Mouse (Mus musculus) adrenal gland, postnatal 10 days (tissue): ENCODE results near the gene Cspg4. TPM values are rescaled to one million over a fixed set of nuclear protein-coding genes. Genes with fewer than 3 reads are reported as not detected.

Experiments
- DNase-seq: peaks from one replicate; pipeline ENCODE4 v3.0.0; 2021; ENCODE audit warnings: mixed read lengths
- long read RNA-seq, 2 experiments: library from polyadenylated mRNA; stranded (forward); transcript quantifications; one replicate each; pipeline ENCODE4 v2.0.0; 2021
- total RNA-seq, 2 experiments: library from RNA; stranded (reverse); gene quantifications; 2 replicates each; pipeline ENCODE4 v1.2.3; 2021

The Cspg4 gene
- total RNA-seq, result 10 to 100 TPM; 14.8 to 20.7 TPM
- long read RNA-seq, experiment 1, partial matches to known transcripts, result 13 of 14 reads
- long read RNA-seq, experiment 1, other reads (novel, unspliced or antisense), result 1 of 14 reads
- long read RNA-seq, experiment 2, full-length matches to known transcripts, result 2 of 14 reads
- long read RNA-seq, experiment 2, partial matches to known transcripts, result 12 of 14 reads
- long read RNA-seq, experiment 2, other reads (novel, unspliced or antisense), result 0 of 14 reads

DNA sequence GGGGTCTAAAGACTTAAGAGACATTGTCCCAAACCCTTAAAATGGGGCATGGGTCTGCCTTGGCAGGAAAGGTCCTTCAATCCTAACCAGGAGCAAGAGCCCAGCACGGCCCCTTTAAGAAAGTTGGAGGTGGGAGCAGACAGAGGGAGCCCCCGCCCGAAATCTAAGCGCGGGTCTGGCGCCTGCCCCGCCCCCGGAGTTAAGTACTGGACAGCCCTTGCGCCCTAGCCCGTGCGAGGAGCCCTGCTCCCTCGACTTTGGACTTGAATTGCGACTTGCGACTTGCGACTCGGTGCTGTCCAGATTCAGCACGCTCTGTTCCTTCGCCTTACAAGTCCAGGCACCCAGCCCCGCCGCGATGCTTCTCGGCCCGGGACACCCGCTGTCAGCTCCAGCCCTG, at the start of gene Cspg4:
Gene Cspg4 (plus strand): TSS at position 202 of the 400 bp plus-strand sequence.
- DNase-seq, result peak; percentile 72

DNA sequence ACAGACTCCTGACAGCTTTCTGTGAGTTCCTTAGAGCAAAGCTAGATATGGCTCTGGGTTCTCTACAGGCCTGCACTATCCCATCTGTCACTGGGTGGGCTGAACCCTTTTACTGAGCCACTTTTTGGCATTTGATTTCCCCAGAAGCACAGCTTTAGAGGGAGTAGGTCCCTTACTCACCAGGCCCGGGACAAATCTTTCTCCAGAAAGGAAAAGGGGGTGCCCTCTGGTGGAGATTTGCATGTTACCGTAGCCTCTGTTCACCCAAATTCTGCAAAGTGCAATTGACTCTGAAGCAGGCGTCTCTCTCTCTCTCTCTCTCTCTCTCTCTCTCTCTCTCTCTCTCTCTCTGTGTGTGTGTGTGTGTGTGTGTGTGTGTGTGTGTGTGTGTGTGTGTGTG, 39.9 kb upstream of the Cspg4 start:
- peak; percentile 46 for DNase-seq

DNA sequence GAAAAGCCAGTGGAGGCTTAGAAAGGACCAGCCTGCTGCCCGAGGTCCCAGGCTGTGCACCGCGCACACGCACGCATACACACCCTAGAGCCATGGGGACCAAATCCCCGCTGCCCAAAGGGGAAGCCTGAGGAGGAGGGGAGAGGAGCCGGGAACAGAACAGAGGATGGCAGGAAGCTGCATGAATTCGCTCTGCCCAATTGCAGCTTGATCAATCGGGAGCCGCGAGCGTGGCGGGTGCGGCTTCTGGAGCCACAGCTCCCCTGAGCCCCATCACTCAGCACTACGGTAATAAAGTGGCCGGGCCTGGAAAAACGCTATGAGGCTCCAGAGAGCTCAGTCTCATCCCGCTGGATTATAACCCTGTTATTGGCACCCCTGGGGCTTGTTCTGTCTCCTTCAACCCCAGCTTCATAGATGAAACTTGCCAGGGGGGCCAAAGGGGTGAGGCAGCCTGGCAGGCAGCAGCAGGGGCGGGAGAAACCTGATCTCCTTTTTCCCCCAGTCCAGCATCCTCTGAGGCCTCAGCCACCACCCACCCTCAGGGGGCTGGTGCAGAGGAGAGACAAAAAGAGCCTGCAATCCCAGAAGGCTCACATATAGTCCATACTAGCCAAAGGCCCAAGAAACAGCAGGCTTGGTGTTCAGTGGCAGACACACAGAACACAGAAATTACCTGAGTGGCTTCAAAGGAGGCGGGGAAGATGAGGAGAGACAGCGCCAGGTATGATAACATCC, 39.2 kb upstream of the Cspg4 start:
- DNase-seq, result peak; percentile 23

DNA sequence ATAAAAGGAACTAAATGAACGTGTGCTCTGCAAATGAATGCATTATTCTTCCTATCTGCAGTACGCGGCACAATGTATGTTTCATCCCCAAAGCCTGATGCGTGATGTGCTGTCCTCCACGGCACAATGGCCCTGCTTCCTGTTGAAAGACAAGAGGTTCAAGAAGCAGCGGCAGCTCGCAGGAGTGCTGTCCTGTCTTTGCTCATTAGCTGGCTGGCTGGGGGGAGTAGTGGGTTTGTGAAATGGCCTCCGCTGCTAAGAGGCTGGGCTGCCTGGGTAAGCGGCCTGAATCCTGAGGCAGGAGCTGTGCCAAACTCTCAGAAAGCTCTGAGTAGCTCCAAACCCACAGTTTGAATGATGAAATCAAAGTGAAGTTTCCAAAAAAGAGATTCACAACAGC, 36.7 kb upstream of the Cspg4 start:
- no peak for DNase-seq

DNA sequence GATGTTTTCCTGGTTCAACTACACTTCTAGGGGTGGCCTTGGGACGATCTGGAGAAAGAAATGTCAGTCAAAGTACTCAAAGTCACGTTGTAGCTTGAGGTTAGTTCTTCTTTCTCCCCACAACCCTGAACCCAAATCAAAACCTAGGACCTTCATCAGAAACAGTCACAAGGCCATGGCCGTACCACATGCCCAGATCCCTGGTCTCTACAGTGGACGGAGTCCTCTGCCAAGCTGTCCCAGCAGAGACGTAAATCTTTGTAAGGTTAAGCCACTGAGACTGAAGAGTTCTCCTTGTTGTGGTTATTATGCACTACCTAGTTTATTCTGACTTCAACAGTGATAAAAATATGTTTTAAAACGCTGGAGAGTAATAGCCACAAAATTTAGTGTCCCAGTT, 36.0 kb upstream of the Cspg4 start:
- DNase-seq, result no peak

DNA sequence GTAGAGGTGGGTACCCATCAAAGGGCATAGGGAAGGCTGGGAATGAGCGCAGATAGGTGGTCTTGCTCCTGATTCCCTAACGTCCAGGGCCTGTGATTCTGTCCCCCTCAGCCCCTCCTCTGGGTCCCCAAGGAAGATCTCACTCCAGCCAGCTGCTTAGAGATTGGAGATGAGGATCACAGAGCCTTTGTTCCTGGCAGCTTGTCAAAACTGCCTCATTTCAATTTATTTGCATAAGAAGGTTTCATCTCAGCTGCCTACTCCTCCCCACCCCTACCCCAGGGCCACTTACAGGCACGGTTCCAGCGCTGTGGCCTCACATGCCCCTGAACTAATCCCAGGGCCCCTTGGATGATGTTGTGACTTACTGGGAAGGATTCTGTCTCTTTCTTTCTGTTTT, 34.7 kb upstream of the Cspg4 start:
- peak; percentile 51 for DNase-seq

DNA sequence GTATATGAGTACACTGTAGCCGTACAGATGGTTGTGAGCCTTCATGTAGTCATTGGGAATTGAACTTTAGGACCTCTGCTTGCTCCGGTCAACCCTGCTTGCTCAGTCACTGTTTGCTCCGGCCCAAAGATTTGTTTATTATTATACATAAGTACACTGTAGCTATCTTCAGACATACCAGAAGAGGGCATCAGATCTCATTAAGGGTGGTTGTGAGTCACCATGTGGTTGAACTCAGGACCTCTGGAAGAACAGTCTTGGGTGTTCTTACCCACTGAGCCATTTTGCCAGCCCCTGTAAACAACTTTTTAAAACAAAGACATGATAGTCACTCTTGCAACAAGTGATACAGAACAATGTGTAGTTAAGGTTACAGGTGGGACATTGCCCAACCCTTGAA, 32.9 kb upstream of the Cspg4 start:
- DNase-seq, result no peak

DNA sequence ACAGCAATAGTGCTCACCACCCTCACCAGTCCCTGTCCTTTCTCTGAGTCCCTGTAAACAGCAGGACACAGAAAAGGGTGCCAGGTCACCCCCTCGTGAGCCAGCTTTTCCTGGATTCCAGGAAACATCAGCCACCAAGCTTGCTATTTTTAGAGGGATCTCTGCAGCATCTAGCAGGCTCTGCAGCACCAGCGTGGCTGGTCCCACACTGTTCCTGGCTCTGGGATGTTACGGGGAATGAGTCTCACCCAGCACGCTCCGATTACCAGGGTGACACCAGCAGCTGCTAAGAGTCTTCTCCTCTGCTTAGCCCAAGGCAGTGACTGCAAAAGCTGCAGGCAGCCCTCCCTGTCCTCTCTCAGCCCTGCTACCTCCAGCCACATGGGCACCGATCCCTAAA, 31.9 kb upstream of the Cspg4 start:
- DNase-seq, result no peak

DNA sequence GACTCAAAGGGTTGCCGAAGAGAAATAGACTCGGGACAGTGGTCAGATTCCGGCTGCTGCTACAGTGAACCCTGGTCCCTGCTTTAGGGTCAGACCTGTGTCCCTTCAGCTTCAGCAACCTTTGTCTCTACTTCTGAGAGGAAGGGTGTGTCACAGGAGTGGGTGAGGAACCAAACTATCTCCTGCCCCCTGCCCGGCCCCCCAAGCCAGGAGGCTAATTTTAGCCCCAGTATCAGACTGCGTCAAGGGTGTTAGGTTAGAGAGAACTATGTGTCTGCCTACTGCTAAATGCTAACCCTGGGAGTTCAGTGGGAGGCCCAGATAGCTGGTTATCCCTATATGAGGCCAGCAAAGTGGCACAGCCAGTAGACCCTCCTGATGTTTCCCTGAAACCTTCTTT, 29.7 kb upstream of the Cspg4 start:
- DNase-seq, result no peak

DNA sequence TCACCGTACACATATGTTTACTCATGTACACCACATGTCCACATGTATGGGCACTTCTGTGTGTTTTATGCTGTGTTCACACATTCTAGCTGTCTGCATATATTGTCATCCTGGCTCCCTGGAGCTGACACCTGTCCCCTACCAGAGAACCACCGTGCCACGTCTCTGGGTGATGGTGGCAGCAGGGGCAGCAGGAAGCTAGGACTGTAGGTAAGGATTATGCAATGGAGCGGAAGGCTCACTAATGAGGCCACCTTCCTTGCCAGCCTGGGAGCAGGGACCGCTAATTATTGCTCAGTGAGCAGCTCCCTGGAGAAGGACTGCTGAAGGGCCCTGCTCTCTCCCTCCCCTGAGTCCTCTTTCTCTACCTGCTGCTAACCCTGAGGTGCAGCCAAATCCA, 24.1 kb upstream of the Cspg4 start:
- no peak for DNase-seq

DNA sequence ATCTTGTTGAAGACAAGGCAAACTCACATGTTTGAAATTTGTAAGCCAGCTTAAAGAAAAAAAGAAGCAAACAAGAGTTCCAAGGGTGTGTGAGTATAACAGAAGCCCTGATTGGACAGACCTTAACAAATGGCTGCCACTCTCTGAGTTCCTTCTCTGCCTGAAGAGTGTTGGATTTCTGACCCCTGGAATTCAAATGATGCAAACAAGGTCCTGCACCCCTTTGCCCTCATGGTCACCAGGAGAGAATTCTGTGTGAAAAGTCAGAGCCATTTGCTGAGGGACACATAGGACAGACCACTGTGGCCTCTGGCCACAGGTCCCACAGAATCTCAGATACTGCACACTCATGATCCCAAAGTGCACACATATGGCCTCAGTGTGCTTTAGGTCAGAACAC, 23.0 kb upstream of the Cspg4 start:
- DNase-seq, result no peak

DNA sequence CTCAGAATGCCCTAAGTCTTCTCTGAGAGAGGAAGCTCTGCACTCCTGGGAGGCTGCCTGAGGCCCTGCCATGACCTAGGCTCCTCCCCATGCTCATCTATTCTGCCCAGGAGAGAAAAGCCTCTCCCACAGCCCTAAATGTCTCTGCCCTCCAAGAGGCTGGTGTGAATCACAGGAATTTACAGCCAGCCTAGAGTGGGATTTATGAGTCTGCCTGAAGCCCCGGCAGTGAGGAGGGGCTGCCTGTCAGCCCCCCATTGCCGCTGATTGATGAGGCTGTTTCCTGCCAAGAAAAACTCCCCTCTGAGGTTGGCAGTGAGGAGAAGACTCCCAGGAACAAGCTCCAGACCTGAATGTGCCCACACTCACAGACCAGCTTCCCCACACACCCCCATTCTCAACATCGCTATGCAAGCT, 22.5 kb upstream of the Cspg4 start:
- no peak for DNase-seq

DNA sequence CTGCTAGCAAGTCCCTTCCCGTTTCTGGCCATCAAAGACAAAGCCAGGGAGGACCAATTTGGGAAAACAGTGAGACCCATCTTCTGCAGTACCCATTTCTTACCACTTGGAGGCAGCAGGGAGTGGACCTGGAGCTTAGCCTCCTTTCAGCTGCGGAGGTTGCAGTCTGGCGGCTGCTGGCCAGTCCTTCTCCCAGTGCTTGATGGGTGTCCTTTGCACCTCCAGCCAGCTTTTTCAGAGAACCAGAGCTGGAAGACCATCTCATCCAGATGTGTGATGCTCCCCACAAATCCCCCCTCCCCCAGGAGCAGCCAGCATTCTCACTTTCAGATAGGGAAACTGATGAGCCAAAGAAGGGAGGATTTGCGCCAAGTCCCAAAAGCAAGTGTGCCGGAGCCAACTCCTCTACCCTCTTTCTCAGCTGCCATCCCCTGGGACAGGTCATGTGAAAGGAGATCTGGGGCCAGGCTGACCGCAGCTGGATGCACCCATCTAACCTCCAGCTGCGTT, 21.1 kb upstream of the Cspg4 start:
- DNase-seq, result peak; percentile 85

DNA sequence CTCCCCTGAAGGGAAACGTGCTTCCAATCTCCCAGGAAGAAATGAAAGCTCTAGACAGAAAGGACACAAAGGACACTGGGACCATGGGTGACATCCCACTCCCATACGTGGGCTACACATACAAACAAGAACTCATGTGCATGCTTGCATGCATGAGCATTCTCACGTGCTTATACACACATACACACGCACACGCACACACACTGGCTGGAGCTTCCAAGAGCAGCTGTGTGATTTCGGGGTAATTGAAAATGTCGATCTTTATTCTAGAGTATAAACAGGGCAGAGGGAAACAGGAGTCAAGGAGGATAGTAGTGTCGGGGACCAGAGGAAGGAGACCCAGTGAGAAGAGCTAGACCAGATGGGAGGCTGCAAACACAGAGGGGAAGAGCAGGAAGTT, 20.2 kb upstream of the Cspg4 start:
- DNase-seq, result no peak

DNA sequence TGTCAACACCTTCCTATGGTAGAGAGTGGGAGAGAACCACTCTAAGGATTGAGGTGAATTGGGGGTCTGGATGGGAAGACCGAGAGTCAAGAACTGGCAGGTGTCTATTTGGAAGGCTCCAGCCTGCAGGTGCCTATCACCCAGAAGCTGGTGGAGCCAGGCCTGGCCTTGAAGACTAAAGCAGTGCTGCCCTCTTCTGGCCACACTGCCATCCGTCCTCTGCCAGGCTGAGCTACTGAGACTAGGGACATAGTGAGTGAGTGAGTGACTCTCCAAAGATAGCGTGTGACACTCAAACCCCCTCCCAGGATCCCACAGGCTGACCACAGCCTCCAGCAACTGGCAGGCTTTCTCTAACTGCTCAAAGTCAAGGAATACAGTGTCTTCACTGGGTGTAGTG, 17.3 kb upstream of the Cspg4 start:
- DNase-seq, result peak; percentile 78

DNA sequence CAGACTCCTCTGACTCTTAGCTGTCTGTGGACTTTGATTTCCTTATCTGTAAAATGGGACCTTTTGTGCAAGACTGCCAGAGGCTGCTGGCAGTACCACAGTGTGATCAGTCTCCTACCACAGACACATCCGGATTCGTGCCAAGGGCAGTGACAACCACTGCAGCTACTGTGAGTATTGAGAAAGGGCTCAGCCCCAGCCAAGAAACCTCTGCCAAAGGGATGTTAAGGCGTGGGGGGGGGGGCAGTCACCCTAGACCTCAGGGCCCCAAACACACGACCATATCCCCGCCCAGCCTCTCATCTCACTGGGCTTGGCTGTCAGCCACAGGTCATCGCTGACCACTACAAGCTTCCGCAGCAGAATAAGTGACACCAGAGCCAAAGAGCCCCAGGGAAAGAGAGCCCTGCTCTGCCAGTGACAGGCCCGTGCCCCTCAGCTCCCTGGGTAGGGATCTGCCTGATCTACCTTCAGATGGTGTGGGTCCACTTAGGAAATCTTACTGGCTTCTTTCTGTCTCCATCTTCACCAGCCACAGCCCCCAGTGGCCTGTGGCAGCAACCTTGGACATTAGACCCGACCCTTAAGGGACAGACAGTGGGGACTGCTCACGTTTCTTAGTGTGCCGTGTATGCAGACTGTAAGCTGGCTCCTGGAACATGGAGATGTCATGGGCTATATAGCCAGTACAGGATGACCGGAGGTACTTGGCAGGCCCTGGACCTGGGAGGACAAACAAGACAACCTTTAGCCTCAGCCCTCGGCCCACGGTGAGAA, 14.5 kb upstream of the Cspg4 start:
- DNase-seq, result peak; percentile 71

DNA sequence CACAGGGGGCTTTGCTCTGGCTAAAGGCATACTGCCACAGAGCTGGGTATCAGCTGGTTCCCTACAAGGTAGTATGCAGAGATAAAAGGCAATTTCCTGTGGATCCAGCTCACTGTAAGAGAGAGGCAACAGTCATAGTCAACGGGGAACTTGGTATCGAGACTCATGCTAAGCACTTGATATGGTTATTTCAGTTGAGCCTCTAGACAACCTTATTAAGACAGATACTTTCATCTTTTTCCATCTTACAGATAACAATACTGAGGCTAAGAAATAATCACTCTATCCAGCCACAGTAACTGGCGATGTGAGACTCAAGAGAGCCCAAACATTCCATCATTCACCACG, 14.0 kb upstream of the Cspg4 start:
- no peak for DNase-seq

DNA sequence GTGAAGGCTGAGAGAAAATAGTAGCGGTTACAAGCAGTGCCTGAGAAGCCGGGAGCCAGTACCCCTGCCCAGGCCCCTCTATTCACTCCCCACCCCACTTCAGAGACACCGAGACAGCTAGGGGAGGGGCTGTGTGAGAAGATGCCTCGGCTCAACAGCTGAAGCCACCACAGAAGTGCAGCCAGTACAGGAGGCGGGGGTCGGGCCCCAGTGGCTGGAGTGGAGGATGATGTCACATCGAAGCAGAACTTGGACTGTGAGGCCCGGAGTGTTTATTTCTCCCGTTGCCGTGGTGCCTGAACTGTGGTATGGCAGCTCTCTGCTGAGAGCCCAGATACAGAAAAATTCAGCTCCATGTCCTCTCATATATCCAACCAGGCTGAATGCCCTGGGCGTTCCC, 13.1 kb upstream of the Cspg4 start:
- no peak for DNase-seq

DNA sequence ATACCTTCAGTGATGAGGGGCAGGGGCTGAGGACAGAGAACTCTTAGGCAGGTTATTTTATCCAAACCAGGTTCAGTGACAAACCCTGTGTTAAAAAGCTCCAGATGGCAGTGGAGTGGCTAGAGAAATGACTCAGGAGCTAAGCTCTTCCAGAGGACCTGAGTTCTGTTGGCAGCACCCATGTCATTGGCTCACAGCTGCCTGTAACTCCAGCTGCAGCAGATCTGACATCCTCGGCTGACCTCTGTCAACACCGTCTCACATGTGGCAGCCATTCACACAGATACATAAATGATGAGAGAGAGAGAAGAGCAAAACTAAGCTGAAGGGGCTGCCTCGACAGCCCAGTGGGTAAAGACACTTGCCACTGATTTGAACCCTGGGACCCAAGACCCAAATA, 7.4 kb upstream of the Cspg4 start:
- no peak for DNase-seq

DNA sequence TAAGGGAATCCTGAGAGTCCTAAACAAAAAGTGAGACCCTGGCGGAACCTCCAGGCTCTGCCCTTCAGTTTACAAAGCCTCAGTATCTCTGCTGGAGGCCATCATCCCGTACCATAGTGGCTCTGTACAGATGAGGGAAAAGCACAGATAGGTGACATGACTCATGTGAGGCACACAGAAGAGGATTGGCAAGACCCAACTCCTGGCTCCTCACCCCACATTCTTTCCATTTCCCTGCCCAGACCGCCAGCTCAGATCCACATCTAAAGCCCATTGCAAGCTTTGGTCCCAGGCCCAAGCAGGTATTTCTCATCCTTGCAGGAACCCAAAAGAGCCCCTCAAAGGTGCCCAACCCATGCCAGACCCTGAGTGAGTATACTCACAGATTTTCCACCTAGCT, 4.8 kb upstream of the Cspg4 start:
- DNase-seq, result no peak

DNA sequence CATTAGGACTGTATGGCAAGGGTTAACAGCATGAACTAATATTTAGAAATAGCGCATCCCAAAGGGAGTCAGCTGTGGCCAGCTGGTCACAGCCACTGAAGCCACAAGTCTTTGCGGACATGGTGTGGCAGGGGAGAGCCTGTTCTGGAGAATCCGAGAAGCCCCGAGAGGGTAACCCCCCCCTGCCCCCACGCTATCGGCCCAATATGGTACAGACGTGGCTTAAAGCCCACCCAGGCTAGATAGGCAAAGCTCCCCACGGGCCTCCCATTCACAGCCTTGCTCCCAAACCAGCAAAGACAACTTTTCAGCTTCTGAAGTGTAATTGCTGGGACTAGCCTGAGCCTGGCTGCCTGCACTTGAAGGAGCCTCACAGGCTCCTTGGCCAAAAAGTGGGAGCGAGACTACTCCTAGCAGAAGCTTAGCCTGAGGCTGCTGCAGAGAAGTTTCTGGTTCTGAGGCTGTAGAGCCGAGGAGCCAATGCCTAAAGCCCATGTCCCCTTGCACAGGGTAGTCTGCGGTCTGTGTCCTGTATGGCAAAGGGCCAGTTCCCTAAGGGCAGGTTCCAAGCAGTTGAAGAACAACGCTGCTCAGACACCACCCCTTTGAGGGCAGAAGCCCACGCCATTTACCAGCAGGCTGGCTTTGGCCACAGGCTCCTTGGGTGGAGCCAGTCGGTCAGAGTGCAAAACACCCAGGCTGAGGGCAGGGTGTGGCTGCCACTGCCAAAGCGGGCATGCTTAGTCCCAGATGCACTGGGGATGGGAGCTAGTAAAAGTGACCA, 4.2 kb upstream of the Cspg4 start:
- DNase-seq, result peak; percentile 69

DNA sequence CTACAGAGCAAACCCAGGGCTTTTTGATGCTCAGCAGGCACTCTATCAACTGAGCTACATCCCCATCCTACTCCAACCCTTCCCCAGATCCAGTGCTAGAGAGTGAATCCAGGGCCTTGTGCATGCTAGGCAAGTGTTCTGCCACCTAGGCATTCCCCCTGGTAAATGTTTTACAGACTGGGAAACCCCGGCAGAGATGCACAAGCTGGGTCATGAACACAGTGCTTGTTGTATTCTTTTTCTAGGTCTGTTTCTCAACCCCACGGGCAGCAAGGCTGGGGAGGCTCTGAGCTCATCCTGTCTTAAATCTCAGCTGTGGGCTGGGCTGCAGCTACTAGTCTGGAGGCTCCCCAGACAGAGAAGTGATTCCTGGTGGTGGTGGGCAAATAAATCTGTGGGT, 2.0 kb upstream of the Cspg4 start:
- no peak for DNase-seq
